Mouse (Mus musculus) liver, adult 2 months (tissue): ENCODE results near the gene H2-Aa.

Source experiments
- CTCF ChIP-seq: fragments of 200-500 bp; IDR thresholded peaks from 2 replicates; pipeline ENCODE4 v1.5.1; 2011; ENCODE audit warnings: low read depth, low read length, control low read depth
- POLR2A ChIP-seq: fragments of 200-500 bp; IDR thresholded peaks from 2 replicates; pipeline ENCODE4 v1.6.1; 2011; ENCODE audit warnings: low read length, control low read depth; ENCODE audit not compliant: insufficient read depth; ENCODE audit errors: extremely low read depth

DNA sequence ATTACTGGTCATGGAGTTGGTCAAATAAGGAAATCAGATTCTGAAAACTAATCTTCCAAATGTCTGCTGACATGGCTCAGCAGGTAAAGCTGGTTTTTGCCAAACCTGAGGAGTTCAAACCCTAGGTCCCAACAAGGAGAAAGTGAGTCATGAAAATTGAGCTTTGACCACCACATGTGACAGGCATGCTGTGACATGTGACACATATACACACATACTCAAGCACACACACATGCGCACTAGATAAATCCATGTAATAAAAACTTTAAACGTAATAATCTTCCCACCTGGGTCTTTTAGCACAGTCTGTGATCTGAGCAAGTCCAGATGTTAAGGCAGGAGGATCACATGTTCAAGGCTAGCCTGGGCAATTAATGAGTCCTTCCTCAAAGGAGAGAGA, 16.2 kb upstream of the H2-Aa start:
- TF ChIP-seq CTCF, result no peak
- TF ChIP-seq POLR2A, result no peak
